Mouse (Mus musculus) testis, adult 2 months (tissue): Measurements from ENCODE around the gene Gm20388.

Experiments used
- CTCF ChIP-seq: fragments of 200-500 bp; IDR thresholded peaks from 2 replicates; pipeline ENCODE4 v1.5.1; 2012; ENCODE audit warnings: low read depth, mild to moderate bottlenecking, inconsistent platforms, low read length, moderate library complexity; ENCODE audit not compliant: control insufficient read depth, insufficient read depth, insufficient replicate concordance
- POLR2A ChIP-seq: fragments of 200-500 bp; IDR thresholded peaks from 2 replicates; pipeline ENCODE4 v1.6.1; 2012; ENCODE audit warnings: low read depth, mild to moderate bottlenecking, inconsistent platforms, low read length, moderate library complexity; ENCODE audit not compliant: control insufficient read depth

DNA sequence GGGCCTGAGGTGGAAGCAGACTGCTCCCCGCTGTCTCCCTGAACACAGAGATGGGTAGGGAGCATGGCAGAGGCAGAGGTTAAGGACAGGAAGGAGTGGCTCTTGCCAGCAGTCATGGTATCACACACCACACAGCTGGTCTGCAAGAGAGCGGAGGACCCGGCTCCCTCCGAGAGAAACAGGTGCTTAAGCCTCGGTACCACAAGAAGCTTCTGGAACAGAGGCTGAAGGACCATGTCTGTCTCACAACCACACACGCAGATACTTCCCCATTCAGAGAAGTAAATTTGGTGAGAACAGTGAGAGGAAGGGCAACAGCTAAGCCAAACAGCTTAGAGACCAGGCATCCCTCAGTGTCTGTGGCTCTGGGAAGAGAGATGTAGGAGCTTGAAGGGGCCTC lies 2000.8 kb downstream of the Gm20388 start:
- TF ChIP-seq CTCF (no peak), POLR2A (no peak)
